Comparison of ENCODE assay signal across 15 mouse cellular contexts in the genomic region with DNA sequence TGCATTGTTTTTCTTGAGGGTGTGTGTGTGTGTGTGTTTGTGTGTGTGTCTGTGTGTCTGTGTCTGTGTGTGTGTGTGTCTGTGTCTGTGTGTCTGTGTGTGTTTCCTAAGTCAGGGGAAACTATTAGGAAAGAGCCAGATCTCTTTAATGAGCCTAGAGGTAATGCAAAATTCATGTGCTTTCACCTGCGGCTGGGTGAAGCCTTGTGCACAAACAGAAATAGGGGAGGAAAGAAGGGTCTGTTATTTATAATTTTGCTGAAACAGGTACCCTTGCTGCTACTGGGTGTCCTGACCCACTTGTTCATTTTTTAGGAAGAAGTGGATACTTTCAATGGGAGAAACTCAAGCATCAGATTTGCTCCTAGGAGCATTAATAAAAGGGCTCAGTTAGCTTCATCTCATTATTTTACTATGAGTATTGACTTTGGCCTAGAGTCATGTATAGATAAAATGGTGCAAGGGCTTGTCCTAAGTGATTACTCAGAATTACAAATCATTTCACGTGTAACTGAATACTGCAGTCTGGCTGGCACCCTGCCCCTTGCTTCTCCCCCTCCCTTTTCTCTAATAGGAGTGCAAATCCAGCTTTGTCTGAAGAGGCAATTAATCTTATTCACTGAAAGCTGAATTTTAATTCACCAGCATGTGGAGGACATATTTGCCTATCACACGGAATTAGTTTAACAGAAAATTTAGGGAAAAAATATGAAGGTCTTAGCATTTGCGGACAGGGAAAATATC.
DNase-seq lines count a peak whose midpoint lies in the region; ATAC-seq lines count a peak whose summit lies in the region.
"Had no signal": no experiment of that assay in that cellular context is flagged by ENCODE, and none has a peak within 500 bp of the region (broad histone marks: within the 10 kb centered on the region; RNA-seq: fewer than 3 reads in every experiment).

No protein-coding gene starts in this region.

- ATAC-seq in hindbrain, embryonic 13.5 days (ENCODE audit: low FRiP score), result peak; percentile 80
- ATAC-seq in monocyte, adult 5-6 weeks (replicated peaks; ENCODE audit: insufficient number of reproducible peaks, low FRiP score, low TSS enrichment, poor library complexity, severe bottlenecking), result no peak
- ATAC-seq: Patski had no signal

- H3K9me3 ChIP-seq in hindbrain, embryonic 13.5 days, result no peaks in the 10 kb centered on the region
- H3K9me3 ChIP-seq: limb, embryonic 12.5 days; lung, embryonic 15.5 days had no signal

- no peaks in the 10 kb centered on the region for H3K27me3 ChIP-seq in hindbrain, embryonic 13.5 days
- H3K27me3 ChIP-seq: lung, embryonic 15.5 days had no signal

- H3K36me3 ChIP-seq in hindbrain, embryonic 13.5 days, result no peaks in the 10 kb centered on the region
- H3K36me3 ChIP-seq: limb, embryonic 12.5 days; lung, embryonic 15.5 days had no signal

- H3K4me3 ChIP-seq in hindbrain, embryonic 13.5 days, result no peak overlapping the region
- H3K4me3 ChIP-seq: limb, embryonic 12.5 days; lung, embryonic 15.5 days had no signal

- peak; percentile 23 to 41 for DNase-seq in cerebellum, postnatal 14 days
- no peak for DNase-seq in cerebellum, postnatal 4 days (ENCODE audit: low spot score in 2 of 2)
- DNase-seq in right cerebral cortex, postnatal 10 days (ENCODE audit: low spot score in 2 of 2), result peak; percentile 37 to 43
- DNase-seq in right cerebral cortex, adult 2 months (ENCODE audit: low spot score in 2 of 2), result no peak
- peak; percentile 16 for DNase-seq in retina, postnatal 7 days (ENCODE audit: low read depth, low spot score)
- no peak for DNase-seq in thymus, adult 18-20 months
- DNase-seq: heart, adult 11 months; heart, postnatal 14 days; spleen, adult 18-20 months; thymus, adult 2 months had no signal

- H3K4me1 ChIP-seq in hindbrain, embryonic 13.5 days (replicated peaks), result peaks cover 18% of the 10 kb centered on the region
- H3K4me1 ChIP-seq: limb, embryonic 12.5 days; lung, embryonic 15.5 days had no signal

- peak overlapping the region; percentile 66 for H3K27ac ChIP-seq in hindbrain, embryonic 13.5 days
- H3K27ac ChIP-seq: limb, embryonic 12.5 days; lung, embryonic 15.5 days had no signal

- no peak overlapping the region for H3K4me2 ChIP-seq in hindbrain, embryonic 13.5 days
- H3K4me2 ChIP-seq: limb, embryonic 12.5 days; lung, embryonic 15.5 days had no signal

- no peak overlapping the region for H3K9ac ChIP-seq in hindbrain, embryonic 13.5 days
- H3K9ac ChIP-seq: limb, embryonic 12.5 days; lung, embryonic 15.5 days had no signal

- 38% methylated on average over 4 of the region's 4 CpGs for WGBS in hindbrain, embryonic 13.5 days

Comparison
In these comparisons a context has a peak if more than half of its experiments do, and no peak if none do; other contexts are left out.
1. DNase-seq: peak in cerebellum, postnatal 14 days (2 of 2), right cerebral cortex, postnatal 10 days (2 of 2) and retina, postnatal 7 days (single experiment); none in cerebellum, postnatal 4 days (0 of 2), right cerebral cortex, adult 2 months (0 of 2) and thymus, adult 18-20 months (0 of 2).